Mouse (Mus musculus): ENCODE data around the gene Nup62cl.
A peak's percentile ranks its signal among the peaks of the same experiment; 100 is the strongest.

Gene Nup62cl

DNA sequence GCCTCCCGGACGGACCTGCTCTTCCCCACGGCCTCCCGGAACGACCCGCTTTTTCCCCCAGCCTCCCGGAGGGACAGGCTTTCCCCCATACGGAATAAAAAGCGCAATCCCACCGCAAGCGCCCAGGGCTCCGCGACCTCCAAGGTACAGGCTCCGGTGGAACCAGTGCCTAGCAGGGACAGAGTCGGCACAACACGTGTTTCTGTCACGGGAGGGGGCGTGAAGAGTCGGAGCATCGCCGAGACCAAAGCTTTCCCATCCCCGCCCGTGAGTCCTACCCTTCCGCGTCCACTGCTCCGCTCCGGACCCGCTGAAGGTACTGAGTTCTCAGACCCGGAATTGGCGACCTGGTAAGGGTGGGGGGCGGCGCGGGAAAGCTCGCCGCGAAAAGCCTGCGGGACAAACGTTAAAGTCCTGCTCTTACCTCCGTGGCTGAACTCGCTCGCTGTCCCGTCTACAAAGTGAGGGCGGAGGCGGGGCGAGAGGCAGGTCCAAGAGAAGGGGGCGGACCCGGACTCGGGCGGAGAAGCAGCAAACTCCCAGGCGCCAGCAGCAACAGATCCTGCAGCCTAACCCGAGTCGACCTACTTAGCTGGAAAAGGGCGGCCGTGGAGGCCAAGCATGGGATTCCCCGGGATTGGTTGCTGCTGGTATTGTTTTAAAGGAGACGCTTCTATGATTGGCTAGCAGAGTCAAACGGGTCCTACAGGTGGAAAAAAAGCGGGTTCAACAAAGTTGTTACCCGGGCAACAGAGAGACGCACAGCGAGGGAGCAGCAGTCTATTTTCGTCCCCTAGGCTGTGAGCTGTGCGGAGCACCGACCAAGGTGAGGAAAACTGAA is at the start of gene Nup62cl, which contains the start of gene Pih1h3b:
Nup62cl (minus strand) TSS at position 578 of the 841 bp plus-strand sequence.
Pih1h3b (plus strand) TSS at position 745 of the 841 bp plus-strand sequence.
- DNase-seq: peak; percentile 12

GRCm38 (mm10) chrX:140094066-140094465 is 31.6 kb upstream of the Nup62cl start:
- DNase-seq: no peak

GRCm38 (mm10) chrX:140082535-140082934 is 20.0 kb upstream of the Nup62cl start:
- no peak for DNase-seq

GRCm38 (mm10) chrX:140060886-140061874 is 1.3 kb downstream of the Nup62cl start:
- DNase-seq: peak; percentile 4

DNA sequence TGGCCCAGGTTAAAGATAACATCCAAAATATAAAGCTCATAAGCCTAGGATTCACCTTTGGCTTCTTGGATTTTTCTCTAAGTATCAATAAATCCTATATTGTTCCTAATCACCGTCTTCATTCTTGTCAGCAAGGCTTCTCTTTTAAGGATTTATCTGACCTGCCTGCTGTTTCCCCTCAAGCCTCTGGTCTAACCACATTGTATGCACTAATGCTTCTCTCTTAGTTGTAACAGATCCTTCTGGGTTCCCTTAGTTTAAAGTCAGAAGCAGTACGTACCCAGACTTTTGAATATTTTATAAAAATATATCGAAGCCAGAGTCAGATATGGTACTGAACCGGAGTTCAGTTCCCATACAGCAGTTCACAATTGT is 63.8 kb downstream of the Nup62cl start:
- no peak for DNase-seq

DNA sequence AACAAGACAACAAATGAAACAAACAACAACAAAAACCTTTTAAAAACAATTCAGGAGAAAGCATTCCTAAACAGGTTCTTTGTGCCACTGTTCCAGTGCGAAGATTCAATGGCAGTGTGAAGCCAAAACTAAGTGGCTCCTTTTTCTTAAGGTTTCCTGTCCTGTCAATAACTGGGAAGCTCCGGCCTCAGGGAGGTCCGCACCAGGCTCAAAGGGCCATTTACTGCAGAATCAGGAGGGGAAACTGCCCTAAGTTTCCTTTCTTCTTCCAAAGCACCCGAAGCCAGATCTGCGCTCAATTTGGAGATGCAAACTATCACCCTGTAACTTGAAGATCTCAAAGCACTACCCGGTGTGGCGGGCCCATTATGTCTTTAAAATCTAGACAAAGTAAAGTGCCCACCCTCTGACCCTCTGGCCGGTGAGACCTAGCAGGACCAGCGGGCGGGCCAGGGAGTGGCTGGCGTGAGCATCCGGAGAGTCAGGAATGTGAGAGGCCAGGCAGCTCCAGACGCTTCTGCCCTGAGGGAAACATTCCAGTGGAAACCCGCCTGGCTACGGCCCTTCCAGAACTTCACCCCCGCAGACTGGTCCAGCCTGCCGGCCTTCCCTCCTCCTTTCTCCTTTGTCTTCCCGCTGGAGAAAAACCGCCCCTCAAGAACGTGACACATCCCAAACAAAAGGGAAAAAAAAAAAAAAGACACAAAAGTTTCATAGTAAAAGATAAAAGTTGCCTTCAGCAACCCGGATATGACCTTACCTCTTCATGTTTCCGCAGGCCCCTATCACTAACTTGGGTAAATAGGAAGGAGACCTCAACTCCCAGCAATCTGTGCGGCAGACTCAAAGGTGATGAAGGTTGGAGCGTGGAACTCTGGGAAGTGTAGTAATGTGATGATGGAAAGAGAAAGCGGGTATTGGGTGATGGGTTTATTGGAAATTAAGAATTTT is 64.5 kb downstream of the Nup62cl start, which contains the start of gene Rbm41:
Rbm41 (minus strand) TSS at position 856 of the 951 bp plus-strand sequence.
- DNase-seq: peak; percentile 14

GRCm38 (mm10) chrX:139982115-139982514 is 80.4 kb downstream of the Nup62cl start:
- no peak for DNase-seq
